ENCODE assay signal across 18 mouse cellular contexts in genomic region chr14:10022304-10022703, GRCm38 (mm10).
DNase-seq lines count a peak whose midpoint lies in the region; ATAC-seq and TF ChIP-seq lines count a peak whose summit lies in the region.
"Had no signal": no experiment of that assay in that cellular context is flagged by ENCODE, and none has a peak within 500 bp of the region (broad histone marks: within the 10 kb centered on the region; RNA-seq: fewer than 3 reads in every experiment).

No protein-coding gene starts in this region.

- H3K4me3 ChIP-seq in forebrain, postnatal 0 days (ENCODE audit: low read depth, low read length), result no peak overlapping the region
- H3K4me3 ChIP-seq in midbrain, embryonic 13.5 days (replicated peaks), result no peak overlapping the region
- H3K4me3 ChIP-seq: heart, embryonic 15.5 days had no signal

- H3K9ac ChIP-seq in forebrain, postnatal 0 days, result no peak overlapping the region
- H3K9ac ChIP-seq in midbrain, embryonic 13.5 days (replicated peaks), result no peak overlapping the region
- H3K9ac ChIP-seq: heart, embryonic 15.5 days; liver, postnatal 0 days had no signal

- H3K36me3 ChIP-seq in forebrain, postnatal 0 days (ENCODE audit: insufficient read depth), result no peaks in the 10 kb centered on the region
- no peaks in the 10 kb centered on the region for H3K36me3 ChIP-seq in midbrain, embryonic 13.5 days
- H3K36me3 ChIP-seq: heart, embryonic 15.5 days had no signal

- no peaks in the 10 kb centered on the region for H3K9me3 ChIP-seq in forebrain, postnatal 0 days (ENCODE audit: low read length)
- H3K9me3 ChIP-seq in midbrain, embryonic 13.5 days, result no peaks in the 10 kb centered on the region
- H3K9me3 ChIP-seq: heart, embryonic 15.5 days had no signal

- no peak for TF ChIP-seq CTCF in brain, embryonic 14.5 days (IDR thresholded peaks at IDR 0.05; ENCODE audit: borderline replicate concordance, extremely low read depth, insufficient read depth, insufficient read length)
- TF ChIP-seq CTCF in forebrain, postnatal 0 days (IDR thresholded peaks at IDR 0.05; ENCODE audit: low read depth), result no peak

- H3K27me3 ChIP-seq in forebrain, postnatal 0 days (ENCODE audit: insufficient read depth, low read length), result no peaks in the 10 kb centered on the region
- H3K27me3 ChIP-seq in midbrain, embryonic 13.5 days, result no peaks in the 10 kb centered on the region
- H3K27me3 ChIP-seq: heart, embryonic 15.5 days had no signal

- 16% methylated on average over 2 of the region's 2 CpGs for WGBS in forebrain, postnatal 0 days
- WGBS in midbrain, embryonic 13.5 days, result 16% methylated on average over 2 of the region's 2 CpGs

- no peak overlapping the region for H3K27ac ChIP-seq in forebrain, postnatal 0 days (ENCODE audit: low read depth, low read length)
- H3K27ac ChIP-seq in midbrain, embryonic 13.5 days, result peak overlapping the region; percentile 9; the same call in 1 of the 2 replicates
- H3K27ac ChIP-seq: heart, embryonic 15.5 days had no signal

- no peak overlapping the region for H3K4me2 ChIP-seq in forebrain, postnatal 0 days (ENCODE audit: low read depth)
- H3K4me2 ChIP-seq in midbrain, embryonic 13.5 days (replicated peaks), result no peak overlapping the region
- H3K4me2 ChIP-seq: heart, embryonic 15.5 days had no signal

- H3K4me1 ChIP-seq in forebrain, postnatal 0 days (ENCODE audit: insufficient read depth), result no peaks in the 10 kb centered on the region
- peaks cover 22% of the 10 kb centered on the region for H3K4me1 ChIP-seq in midbrain, embryonic 13.5 days (replicated peaks)

- TF ChIP-seq POLR2A in brain, embryonic 14.5 days (IDR thresholded peaks at IDR 0.05; ENCODE audit: borderline replicate concordance, extremely low read depth, insufficient read depth, insufficient read length, poor library complexity, severe bottlenecking), result no peak

- peak; percentile 58 for DNase-seq in heart, adult 11 months
- no peak for DNase-seq in heart, postnatal 4 days
- DNase-seq in brain, embryonic 14.5 days (ENCODE audit: low read depth), result peak; percentile 92
- DNase-seq in forebrain, postnatal 0 days, result no peak
- no peak for DNase-seq in spleen, adult 18-20 months
- no peak for DNase-seq in ovary, postnatal 14 days (ENCODE audit: low spot score)
- no peak for DNase-seq in adrenal gland, adult 18-20 months (ENCODE audit: low spot score in 2 of 2)
- DNase-seq: adrenal gland, postnatal 25 days; heart, adult 18-20 months; kidney, adult 8-10 months; kidney, postnatal 36 days; liver; liver, postnatal 0 days; lung, postnatal 14 days; retina, postnatal 1 day; thymus, adult 18-20 months had no signal

- ATAC-seq in forebrain, postnatal 0 days, result peak; percentile 36; the same call in 1 of the 2 replicates
- ATAC-seq in midbrain, embryonic 13.5 days, result peak; percentile 82
- ATAC-seq: liver, postnatal 0 days had no signal

Comparison
In these comparisons a context has a peak if more than half of its experiments do, and no peak if none do; other contexts are left out.
1. DNase-seq: peak in heart, adult 11 months (single experiment) and brain, embryonic 14.5 days (single experiment); none in heart, postnatal 4 days (single experiment), forebrain, postnatal 0 days (single experiment), spleen, adult 18-20 months (0 of 2), ovary, postnatal 14 days (single experiment) and adrenal gland, adult 18-20 months (0 of 2).